Mouse (Mus musculus): Measurements from ENCODE around the gene 4933427D14Rik. TPM values are rescaled to one million over a fixed set of nuclear protein-coding genes. Genes with fewer than 3 reads are reported as not detected.
A peak's percentile ranks its signal among the peaks of the same experiment; 100 is the strongest.

4933427D14Rik gene
- polyA plus RNA-seq, 1 experiment from 2014 or later = 17.1 TPM

DNA sequence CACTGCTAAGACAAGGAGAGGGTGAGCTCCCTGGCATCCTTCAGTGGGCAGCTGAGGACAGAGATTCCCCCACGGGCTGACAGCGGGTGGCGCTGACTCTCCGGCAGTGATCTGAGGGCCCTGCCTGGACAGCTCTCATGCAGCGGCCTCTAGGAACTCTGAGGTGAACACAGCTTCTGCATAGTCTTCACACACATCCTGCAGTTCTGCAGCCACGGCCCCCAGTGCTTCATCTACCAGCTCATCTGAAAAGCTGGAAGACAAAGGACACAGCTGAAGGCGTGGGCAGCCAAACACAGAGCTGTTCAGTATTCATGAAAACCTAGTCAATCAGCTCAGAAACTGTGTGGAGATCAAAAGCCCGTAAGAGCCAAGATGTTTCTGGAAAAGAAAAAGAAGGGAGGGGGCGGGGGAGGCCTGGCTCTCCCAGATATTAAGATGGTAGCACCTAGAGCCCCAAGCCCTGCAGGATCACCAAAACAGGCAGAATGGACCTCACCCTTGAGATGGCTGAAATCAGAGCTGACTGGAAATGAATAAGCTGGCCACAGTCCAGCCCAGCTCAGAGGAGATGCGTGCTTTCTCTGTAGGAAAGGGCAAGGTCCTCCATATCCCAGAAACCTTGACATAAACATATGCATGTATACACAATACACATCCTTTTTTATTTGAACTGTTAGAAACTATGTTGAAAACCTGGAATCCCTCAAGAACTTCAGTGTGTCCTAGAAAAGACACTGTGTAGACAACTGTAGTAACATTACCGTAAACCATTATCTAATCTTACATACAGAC is 51.9 kb downstream of the 4933427D14Rik start:
- Histone ChIP-seq H3K36me3 (replicated peaks; ENCODE audit: control insufficient read depth, insufficient read depth) (peaks cover 68% of the 10 kb centered on the region), H3K27me3 (ENCODE audit: control insufficient read depth, insufficient read depth, low read length) (no peaks in the 10 kb centered on the region), H3K4me3 (replicated peaks; ENCODE audit: low read length) (no peak overlapping the region), H3K4me2 (replicated peaks) (no peak overlapping the region), H3K9me3 (ENCODE audit: control insufficient read depth, low read length) (no peaks in the 10 kb centered on the region), H3K9ac (no peak overlapping the region), H3K4me1 (replicated peaks; ENCODE audit: control insufficient read depth, insufficient read depth, low read length) (peaks cover 4% of the 10 kb centered on the region; the same call in 1 of the 2 replicates), H3K27ac (peak overlapping the region; percentile 3; the same call in 1 of the 2 replicates)
- 51% methylated on average over 11 of the region's 11 CpGs for WGBS
- ATAC-seq (ENCODE audit: low FRiP score) (no peak), DNase-seq (ENCODE audit: low spot score) (no peak)

DNA sequence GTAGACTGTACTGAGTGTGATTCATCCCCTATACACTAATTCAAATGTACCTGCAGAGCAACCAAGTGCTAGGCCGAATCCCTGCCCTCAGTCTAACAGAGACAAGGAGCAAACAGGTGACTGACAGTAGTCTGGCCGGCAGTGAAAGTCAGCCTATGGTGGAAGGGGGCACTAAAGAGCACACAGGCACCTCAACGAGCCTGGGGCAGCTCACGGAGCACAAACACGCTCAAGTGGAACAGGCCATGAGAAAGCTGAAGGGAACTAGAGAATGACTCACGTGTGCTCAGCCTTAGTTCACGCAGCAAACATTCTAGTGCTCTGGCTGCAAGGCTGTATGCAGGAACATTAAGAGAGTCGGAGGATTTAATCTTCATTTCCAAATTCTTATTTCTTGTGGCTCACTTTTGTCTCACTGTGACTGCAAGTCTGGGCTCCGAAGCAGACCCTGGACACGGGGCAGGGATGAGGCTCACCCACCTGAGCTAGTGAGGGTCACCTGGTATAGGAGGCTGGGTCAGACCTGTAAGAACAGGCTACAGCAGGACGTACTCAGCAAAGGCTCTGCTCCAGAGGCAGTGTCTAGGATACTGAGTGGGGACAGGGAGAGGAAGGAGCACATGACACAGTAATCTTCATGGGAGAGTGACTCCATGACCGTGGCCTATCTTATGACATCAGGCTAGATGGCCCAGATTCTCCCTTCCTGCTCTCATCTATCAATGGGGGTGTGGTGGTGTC is 54.0 kb downstream of the 4933427D14Rik start:
- H3K36me3 ChIP-seq (replicated peaks; ENCODE audit: control insufficient read depth, insufficient read depth) = peaks cover 53% of the 10 kb centered on the region
- no peak for DNase-seq (ENCODE audit: low spot score)
- H3K4me2 ChIP-seq (replicated peaks) = no peak overlapping the region
- H3K9me3 ChIP-seq (ENCODE audit: control insufficient read depth, low read length) = no peaks in the 10 kb centered on the region
- peaks cover 9% of the 10 kb centered on the region for H3K4me1 ChIP-seq (replicated peaks; ENCODE audit: control insufficient read depth, insufficient read depth, low read length)
- no peak for ATAC-seq (ENCODE audit: low FRiP score)
- H3K9ac ChIP-seq = no peak overlapping the region
- H3K4me3 ChIP-seq (replicated peaks; ENCODE audit: low read length) = no peak overlapping the region
- H3K27ac ChIP-seq = no peak overlapping the region
- WGBS = 78% methylated on average over 12 of the region's 12 CpGs
- H3K27me3 ChIP-seq (ENCODE audit: control insufficient read depth, insufficient read depth, low read length) = no peaks in the 10 kb centered on the region

DNA sequence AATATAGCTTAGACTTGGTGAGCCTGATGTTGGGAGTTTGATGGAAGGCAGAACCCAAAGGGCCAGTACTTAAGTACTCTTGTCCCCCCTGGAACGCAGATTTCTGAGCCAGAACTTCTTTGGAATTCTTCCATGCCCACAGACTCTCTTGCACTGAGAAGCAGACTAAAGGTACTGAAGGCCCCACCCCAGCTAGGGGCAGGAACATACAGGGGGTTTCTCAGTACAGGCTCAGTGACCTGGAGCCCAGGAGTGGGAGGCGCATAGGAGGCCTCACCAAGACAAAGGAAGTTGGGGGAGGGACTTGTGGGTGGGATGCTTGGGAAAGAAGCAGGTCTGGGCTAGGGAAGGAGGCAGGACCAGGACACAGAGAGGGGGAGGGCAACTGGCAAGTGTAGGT is 56.1 kb downstream of the 4933427D14Rik start:
- H3K4me2 ChIP-seq (replicated peaks) = no peak overlapping the region
- no peaks in the 10 kb centered on the region for H3K9me3 ChIP-seq (ENCODE audit: control insufficient read depth, low read length)
- no peaks in the 10 kb centered on the region for H3K27me3 ChIP-seq (ENCODE audit: control insufficient read depth, insufficient read depth, low read length)
- 56% methylated on average over 2 of the region's 2 CpGs for WGBS
- no peak for ATAC-seq (ENCODE audit: low FRiP score)
- H3K4me3 ChIP-seq (replicated peaks; ENCODE audit: low read length) = no peak overlapping the region
- peaks cover 31% of the 10 kb centered on the region for H3K36me3 ChIP-seq (replicated peaks; ENCODE audit: control insufficient read depth, insufficient read depth)
- no peak overlapping the region for H3K27ac ChIP-seq
- DNase-seq (ENCODE audit: low spot score) = no peak
- no peak overlapping the region for H3K9ac ChIP-seq
- H3K4me1 ChIP-seq (replicated peaks; ENCODE audit: control insufficient read depth, insufficient read depth, low read length) = peaks cover 14% of the 10 kb centered on the region

DNA sequence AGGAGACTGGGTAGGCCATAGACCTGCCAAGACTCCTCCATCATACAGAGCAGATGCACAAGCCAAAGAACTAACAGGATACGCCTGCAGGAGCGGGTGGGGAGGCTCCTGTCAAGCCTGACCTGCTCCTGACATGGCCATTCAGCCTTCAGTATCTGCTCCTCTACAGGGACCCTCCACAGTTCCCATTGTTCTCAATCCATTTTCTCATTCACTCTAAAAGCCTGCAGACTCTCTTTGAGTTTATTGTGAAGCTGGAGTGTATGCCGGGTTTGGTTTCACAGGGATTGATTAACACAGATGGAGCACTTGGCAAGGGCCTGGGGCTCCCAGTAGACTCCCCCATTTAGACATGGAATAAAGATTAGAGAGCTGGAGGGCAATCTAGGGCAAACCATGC is 59.3 kb downstream of the 4933427D14Rik start:
- Histone ChIP-seq H3K4me2 (replicated peaks) (no peak overlapping the region), H3K27ac (no peak overlapping the region; the same call in 1 of the 2 replicates), H3K9ac (no peak overlapping the region), H3K4me1 (replicated peaks; ENCODE audit: control insufficient read depth, insufficient read depth, low read length) (peaks cover 20% of the 10 kb centered on the region), H3K27me3 (ENCODE audit: control insufficient read depth, insufficient read depth, low read length) (no peaks in the 10 kb centered on the region), H3K36me3 (replicated peaks; ENCODE audit: control insufficient read depth, insufficient read depth) (peaks cover 4% of the 10 kb centered on the region), H3K4me3 (replicated peaks; ENCODE audit: low read length) (no peak overlapping the region), H3K9me3 (ENCODE audit: control insufficient read depth, low read length) (no peaks in the 10 kb centered on the region)
- 14% methylated on average over 3 of the region's 3 CpGs for WGBS
- DNase-seq (ENCODE audit: low spot score) = no peak
- peak; percentile 69; the same call in 1 of the 2 replicates for ATAC-seq (ENCODE audit: low FRiP score)

DNA sequence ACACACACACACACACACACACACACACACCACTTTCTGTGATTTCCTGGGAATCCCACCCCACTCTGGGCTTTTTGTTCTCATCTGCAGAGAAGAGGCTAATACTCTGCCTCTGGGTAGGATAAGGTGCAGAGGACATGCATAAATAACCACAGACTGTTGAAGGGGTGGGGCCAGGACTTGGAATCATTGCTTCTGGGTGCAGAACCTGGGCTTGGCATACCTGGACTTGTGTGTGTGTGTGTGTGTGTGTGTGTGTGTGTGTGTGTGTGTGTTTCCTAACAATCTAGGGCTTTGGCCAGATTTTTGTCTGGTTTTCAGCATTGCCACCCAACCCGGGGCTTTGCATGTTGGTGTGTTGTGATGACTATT is 61.4 kb downstream of the 4933427D14Rik start:
- no peaks in the 10 kb centered on the region for H3K9me3 ChIP-seq (ENCODE audit: control insufficient read depth, low read length)
- H3K4me2 ChIP-seq (replicated peaks) = no peak overlapping the region
- peaks cover 22% of the 10 kb centered on the region for H3K4me1 ChIP-seq (replicated peaks; ENCODE audit: control insufficient read depth, insufficient read depth, low read length)
- no peaks in the 10 kb centered on the region for H3K36me3 ChIP-seq (replicated peaks; ENCODE audit: control insufficient read depth, insufficient read depth)
- no peak overlapping the region for H3K4me3 ChIP-seq (replicated peaks; ENCODE audit: low read length)
- no peak for DNase-seq (ENCODE audit: low spot score)
- H3K9ac ChIP-seq = no peak overlapping the region
- H3K27ac ChIP-seq = no peak overlapping the region
- 95% methylated on average over 1 of the region's 1 CpGs for WGBS
- H3K27me3 ChIP-seq (ENCODE audit: control insufficient read depth, insufficient read depth, low read length) = no peaks in the 10 kb centered on the region
- ATAC-seq (ENCODE audit: low FRiP score) = no peak

DNA sequence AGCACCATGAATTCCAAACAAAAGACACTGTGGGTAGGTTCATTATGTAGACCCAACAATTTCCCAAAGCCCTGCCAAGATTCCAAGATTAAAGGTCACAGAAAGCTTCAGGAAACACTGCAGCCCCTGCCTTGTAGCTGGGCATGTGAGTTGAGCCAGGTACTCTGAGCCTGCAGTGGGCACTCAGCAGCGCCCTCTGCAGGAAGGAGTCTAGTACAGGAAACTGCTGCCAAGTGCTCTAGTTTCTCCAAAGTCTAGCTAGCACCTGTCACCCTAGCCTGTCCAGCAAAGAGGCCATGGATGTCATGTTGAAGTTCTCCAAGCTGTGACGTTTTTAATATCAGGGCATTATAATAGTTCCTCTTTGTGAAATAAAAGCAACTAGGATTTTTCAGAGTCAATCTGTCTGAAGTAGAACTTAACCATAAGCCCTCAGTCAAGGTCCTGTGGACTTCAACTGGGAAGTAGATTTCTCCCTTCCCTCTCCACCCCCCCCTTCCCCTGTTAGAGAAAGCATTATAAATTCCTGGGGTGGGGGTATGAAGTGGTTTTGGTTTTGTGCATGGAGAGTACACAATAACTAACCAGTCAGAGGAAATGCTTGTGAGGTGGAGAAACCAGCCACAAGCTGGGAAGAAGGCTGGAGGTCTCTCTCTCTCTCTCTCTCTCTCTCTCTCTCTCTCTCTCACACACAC is 61.9 kb downstream of the 4933427D14Rik start:
- Histone ChIP-seq H3K4me2 (replicated peaks) (no peak overlapping the region), H3K27me3 (ENCODE audit: control insufficient read depth, insufficient read depth, low read length) (no peaks in the 10 kb centered on the region), H3K4me1 (replicated peaks; ENCODE audit: control insufficient read depth, insufficient read depth, low read length) (peaks cover 22% of the 10 kb centered on the region), H3K9me3 (ENCODE audit: control insufficient read depth, low read length) (no peaks in the 10 kb centered on the region), H3K36me3 (replicated peaks; ENCODE audit: control insufficient read depth, insufficient read depth) (no peaks in the 10 kb centered on the region), H3K4me3 (replicated peaks; ENCODE audit: low read length) (no peak overlapping the region), H3K9ac (no peak overlapping the region), H3K27ac (no peak overlapping the region)
- 12% methylated on average over 2 of the region's 2 CpGs for WGBS
- no peak for ATAC-seq (ENCODE audit: low FRiP score)
- DNase-seq (ENCODE audit: low spot score) = no peak

DNA sequence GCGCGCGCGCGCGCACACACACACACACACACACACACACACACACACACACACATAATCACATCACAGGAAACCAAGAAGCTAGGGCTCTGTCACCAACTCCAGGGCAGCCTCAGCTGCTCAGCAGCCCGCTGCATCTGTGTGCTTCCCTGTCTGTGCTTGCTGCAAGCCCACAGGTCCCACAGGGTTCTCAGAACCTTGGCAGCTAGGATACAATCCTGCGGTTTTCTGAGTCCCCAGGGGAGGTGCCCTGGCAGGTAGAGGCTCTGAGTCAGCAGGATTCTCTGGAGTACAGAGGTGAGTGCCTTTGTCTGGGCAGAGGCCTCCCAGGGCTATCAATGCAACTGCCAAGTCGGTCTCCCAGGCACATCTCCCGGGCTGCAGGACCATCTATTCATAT is 64.4 kb downstream of the 4933427D14Rik start:
- no peak overlapping the region for H3K27ac ChIP-seq
- no peak overlapping the region for H3K4me3 ChIP-seq (replicated peaks; ENCODE audit: low read length)
- H3K4me1 ChIP-seq (replicated peaks; ENCODE audit: control insufficient read depth, insufficient read depth, low read length) = peaks cover 14% of the 10 kb centered on the region; the same call in 1 of the 2 replicates
- H3K27me3 ChIP-seq (ENCODE audit: control insufficient read depth, insufficient read depth, low read length) = 0 out of 2 replicates have a peak, but pooled peaks cover 6% of the 10 kb centered on the region
- H3K4me2 ChIP-seq (replicated peaks) = no peak overlapping the region; the same call in 1 of the 2 replicates
- peak overlapping the region; percentile 46 for H3K9ac ChIP-seq
- H3K36me3 ChIP-seq (replicated peaks; ENCODE audit: control insufficient read depth, insufficient read depth) = no peaks in the 10 kb centered on the region
- H3K9me3 ChIP-seq (ENCODE audit: control insufficient read depth, low read length) = no peaks in the 10 kb centered on the region
- WGBS = 33% methylated on average over 10 of the region's 10 CpGs
- ATAC-seq (ENCODE audit: low FRiP score) (peak; percentile 44; the same call in 1 of the 2 replicates), DNase-seq (ENCODE audit: low spot score) (no peak)

DNA sequence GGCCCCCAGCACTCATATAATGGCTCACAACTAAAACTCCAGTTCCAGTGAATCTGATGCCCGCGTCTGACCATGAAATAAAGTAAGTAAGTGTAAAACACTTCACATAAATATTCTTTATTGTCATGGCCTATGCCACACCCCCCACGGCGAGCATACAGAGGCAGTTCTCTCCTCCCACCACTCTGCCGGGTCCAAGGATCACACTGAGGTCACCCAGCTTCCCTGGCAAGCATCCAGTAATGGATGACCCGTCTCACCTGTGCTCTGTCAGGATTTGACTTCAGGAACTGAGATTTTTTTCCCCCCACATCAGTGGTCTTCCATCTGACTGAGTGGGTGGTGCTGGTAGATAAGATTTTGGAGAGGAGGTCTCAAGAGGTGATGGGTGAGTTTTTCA is 67.1 kb downstream of the 4933427D14Rik start:
- 68% methylated on average over 6 of the region's 6 CpGs for WGBS
- Histone ChIP-seq H3K4me3 (replicated peaks; ENCODE audit: low read length) (no peak overlapping the region), H3K4me1 (replicated peaks; ENCODE audit: control insufficient read depth, insufficient read depth, low read length) (peaks cover 15% of the 10 kb centered on the region; the same call in 1 of the 2 replicates), H3K27ac (no peak overlapping the region), H3K9ac (no peak overlapping the region), H3K36me3 (replicated peaks; ENCODE audit: control insufficient read depth, insufficient read depth) (no peaks in the 10 kb centered on the region), H3K27me3 (ENCODE audit: control insufficient read depth, insufficient read depth, low read length) (peaks cover 25% of the 10 kb centered on the region), H3K4me2 (replicated peaks) (no peak overlapping the region), H3K9me3 (ENCODE audit: control insufficient read depth, low read length) (no peaks in the 10 kb centered on the region)
- ATAC-seq (ENCODE audit: low FRiP score) = no peak
- DNase-seq (ENCODE audit: low spot score) = no peak
